Mouse (Mus musculus) liver, embryonic 16.5 days (tissue): ENCODE data around the gene Mta3. TPM values are rescaled to one million over a fixed set of nuclear protein-coding genes. Genes with fewer than 3 reads are reported as not detected.
A peak's percentile ranks its signal among the peaks of the same experiment; 100 is the strongest.

Experiments
- ATAC-seq: fragments of 200-750 bp; cut with Nextera tagmentation; 2 replicates; pipeline ENCODE4 v1.8.0; 2017; ENCODE audit warnings: low read depth, mild to moderate bottlenecking, moderate number of reproducible peaks, moderate library complexity
- H3K27ac ChIP-seq: fragments of 300-500 bp; sonication (generic); 2 replicates; pipeline ENCODE4 v1.5.1; 2014; ENCODE audit warnings: mild to moderate bottlenecking, low read length
- H3K27me3 ChIP-seq: fragments of 300-500 bp; sonication (generic); 2 replicates; pipeline ENCODE4 v1.6.1; 2014; ENCODE audit warnings: low read depth, low read length, mixed read lengths; ENCODE audit not compliant: control insufficient read depth, insufficient read depth
- H3K36me3 ChIP-seq: fragments of 300-500 bp; sonication (generic); 2 replicates; pipeline ENCODE4 v1.6.1; 2014; ENCODE audit warnings: mild to moderate bottlenecking; ENCODE audit not compliant: control insufficient read depth, insufficient read depth
- H3K4me1 ChIP-seq: fragments of 300-500 bp; sonication (generic); 2 replicates; pipeline ENCODE4 v1.6.1; 2014; ENCODE audit warnings: low read depth, low read length, mixed read lengths; ENCODE audit not compliant: control insufficient read depth
- H3K4me2 ChIP-seq: fragments of 300-500 bp; sonication (generic); 2 replicates; pipeline ENCODE4 v1.6.1; 2014; ENCODE audit warnings: low read depth, low read length, mixed read lengths
- H3K4me3 ChIP-seq: fragments of 300-500 bp; sonication (generic); 2 replicates; pipeline ENCODE4 v1.5.1; 2014; ENCODE audit warnings: low read depth, mild to moderate bottlenecking, low read length
- H3K9ac ChIP-seq: fragments of 300-500 bp; sonication (generic); 2 replicates; pipeline ENCODE4 v1.6.1; 2014; ENCODE audit warnings: low read depth, low read length
- H3K9me3 ChIP-seq: fragments of 300-500 bp; sonication (generic); replicated peaks from 2 replicates; pipeline ENCODE4 v1.6.1; 2016; ENCODE audit warnings: low read length; ENCODE audit not compliant: control insufficient read depth
- WGBS: fragments of 180-500 bp; shearing (Covaris S2); extraction: QIAGEN DNeasy Blood & Tissue Kit; methylation state at CpG from one replicate; pipeline ENCODE4 v1.1.7; 2014; ENCODE audit not compliant: insufficient replicate concordance; 5-methylcytosine and 5-hydroxymethylcytosine counted together
- polyA plus RNA-seq: library from polyadenylated mRNA; unstranded; fragments of >200 nt; fragmentation: Nextera tagmentation; extraction: Ambion mirVana; gene quantifications from 2 replicates; pipeline ENCODE4 v1.2.1, GENCODE M21; 2015

Gene Mta3
- polyA plus RNA-seq, 1 experiment from 2014 or later, result 35.6 TPM

- ATAC-seq, result peak; percentile 73
- 0 out of 2 replicates have a peak overlapping the region, but pooled peaks have one; percentile 23 for H3K9ac ChIP-seq
- WGBS, result 70% methylated on average over 8 of the region's 8 CpGs
- peak overlapping the region; percentile 66 for H3K27ac ChIP-seq
- H3K9me3 ChIP-seq, result no peaks in the 10 kb centered on the region
- no peaks in the 10 kb centered on the region for H3K27me3 ChIP-seq
- H3K4me1 ChIP-seq, result peaks cover 31% of the 10 kb centered on the region
- peak overlapping the region; percentile 41; the same call in 1 of the 2 replicates for H3K4me2 ChIP-seq
- H3K4me3 ChIP-seq, result no peak overlapping the region
- H3K36me3 ChIP-seq, result peaks cover 5% of the 10 kb centered on the region
Observed at GRCm38 (mm10) chr17:83737775-83738174, 31.8 kb downstream of the Mta3 start.

GRCm38 (mm10) chr17:83740135-83740676 is 34.2 kb downstream of the Mta3 start:
- Histone ChIP-seq H3K9me3 (no peaks in the 10 kb centered on the region), H3K9ac (no peak overlapping the region), H3K36me3 (peaks cover 10% of the 10 kb centered on the region), H3K4me1 (peaks cover 27% of the 10 kb centered on the region), H3K4me2 (no peak overlapping the region), H3K27ac (no peak overlapping the region), H3K27me3 (no peaks in the 10 kb centered on the region), H3K4me3 (no peak overlapping the region)
- ATAC-seq, result no peak
- WGBS, result 83% methylated on average over 7 of the region's 7 CpGs

- Histone ChIP-seq H3K4me2 (no peak overlapping the region), H3K27ac (no peak overlapping the region), H3K4me1 (peaks cover 19% of the 10 kb centered on the region), H3K4me3 (no peak overlapping the region), H3K36me3 (peaks cover 10% of the 10 kb centered on the region), H3K27me3 (no peaks in the 10 kb centered on the region), H3K9me3 (no peaks in the 10 kb centered on the region), H3K9ac (no peak overlapping the region)
- 71% methylated on average over 6 of the region's 6 CpGs for WGBS
- ATAC-seq, result no peak
Observed at GRCm38 (mm10) chr17:83741243-83741642, 35.3 kb downstream of the Mta3 start.

- Histone ChIP-seq H3K9ac (no peak overlapping the region), H3K27ac (no peak overlapping the region), H3K4me2 (no peak overlapping the region), H3K4me1 (peaks cover 6% of the 10 kb centered on the region), H3K36me3 (peaks cover 5% of the 10 kb centered on the region), H3K27me3 (no peaks in the 10 kb centered on the region), H3K9me3 (no peaks in the 10 kb centered on the region), H3K4me3 (no peak overlapping the region)
- WGBS, result 83% methylated on average over 11 of the region's 11 CpGs
- ATAC-seq, result no peak
Observed at GRCm38 (mm10) chr17:83744231-83744824, 38.4 kb downstream of the Mta3 start.

GRCm38 (mm10) chr17:83747405-83748160 is 41.6 kb downstream of the Mta3 start:
- peaks cover 6% of the 10 kb centered on the region for H3K4me1 ChIP-seq
- H3K27ac ChIP-seq, result no peak overlapping the region
- no peak overlapping the region for H3K4me2 ChIP-seq
- peaks cover 5% of the 10 kb centered on the region; the same call in 1 of the 2 replicates for H3K36me3 ChIP-seq
- H3K9me3 ChIP-seq, result no peaks in the 10 kb centered on the region
- no peaks in the 10 kb centered on the region for H3K27me3 ChIP-seq
- ATAC-seq, result 0 out of 2 replicates have a peak, but pooled peaks have one; percentile 27
- H3K9ac ChIP-seq, result no peak overlapping the region
- WGBS, result 48% methylated on average over 10 of the region's 10 CpGs
- no peak overlapping the region for H3K4me3 ChIP-seq

- ATAC-seq, result no peak
- WGBS, result 79% methylated on average over 5 of the region's 5 CpGs
- H3K9ac ChIP-seq, result no peak overlapping the region
- no peaks in the 10 kb centered on the region for H3K27me3 ChIP-seq
- peaks cover 10% of the 10 kb centered on the region; the same call in 1 of the 2 replicates for H3K36me3 ChIP-seq
- no peak overlapping the region for H3K27ac ChIP-seq
- H3K4me3 ChIP-seq, result no peak overlapping the region
- H3K4me2 ChIP-seq, result no peak overlapping the region
- H3K9me3 ChIP-seq, result no peaks in the 10 kb centered on the region
- H3K4me1 ChIP-seq, result peaks cover 6% of the 10 kb centered on the region
Observed at GRCm38 (mm10) chr17:83750216-83750950, 44.4 kb downstream of the Mta3 start.

GRCm38 (mm10) chr17:83753112-83753899 is 47.3 kb downstream of the Mta3 start:
- Histone ChIP-seq H3K4me3 (no peak overlapping the region), H3K36me3 (peaks cover 18% of the 10 kb centered on the region; the same call in 1 of the 2 replicates), H3K4me1 (no peaks in the 10 kb centered on the region), H3K27ac (no peak overlapping the region), H3K9me3 (no peaks in the 10 kb centered on the region), H3K27me3 (no peaks in the 10 kb centered on the region), H3K9ac (no peak overlapping the region), H3K4me2 (no peak overlapping the region)
- no peak for ATAC-seq
- 83% methylated on average over 11 of the region's 11 CpGs for WGBS

GRCm38 (mm10) chr17:83758096-83758495 is 52.1 kb downstream of the Mta3 start:
- no peak for ATAC-seq
- H3K9ac ChIP-seq, result no peak overlapping the region
- H3K27ac ChIP-seq, result no peak overlapping the region
- H3K4me2 ChIP-seq, result no peak overlapping the region
- H3K36me3 ChIP-seq, result peaks cover 31% of the 10 kb centered on the region
- no peak overlapping the region for H3K4me3 ChIP-seq
- whole genome bisulfite sequencing, result 88% methylated on average over 10 of the region's 10 CpGs
- H3K27me3 ChIP-seq, result no peaks in the 10 kb centered on the region
- H3K4me1 ChIP-seq, result no peaks in the 10 kb centered on the region
- H3K9me3 ChIP-seq, result 0 out of 2 replicates have a peak, but pooled peaks cover 3% of the 10 kb centered on the region
